Mouse (Mus musculus) lung, postnatal 4 days (tissue): Measurements from ENCODE around the gene Olfr1006.
"Not testable (repeated sequence)": the region's sequence is repeated elsewhere in the genome, so short reads cannot be mapped to it uniquely, and the experiment has no call there.

ENCODE experiments used
- DNase-seq, 2 experiments: peaks; one replicate each; pipeline ENCODE4 v3.0.0; 2021

The Olfr1006 gene

GRCm38 (mm10) chr2:85678667-85679066 is at the start of gene Olfr1006:
Olfr1006 (minus strand) TSS chr2:85678767.
- DNase-seq, result no peak

GRCm38 (mm10) chr2:85725793-85726192 is 47.2 kb upstream of the Olfr1006 start:
- no peak for DNase-seq

GRCm38 (mm10) chr2:85715119-85715518 is 36.6 kb upstream of the Olfr1006 start, which contains the start of gene Olfr1009:
Olfr1009 (plus strand) TSS chr2:85715419.
- DNase-seq, result no peak

- no peak for DNase-seq
These were observed 32.6 kb upstream of the Olfr1006 start for GRCm38 (mm10) chr2:85711159-85711558.

- DNase-seq, result not testable (repeated sequence)
These were observed 32.1 kb upstream of the Olfr1006 start for GRCm38 (mm10) chr2:85710680-85711079.

GRCm38 (mm10) chr2:85689131-85689530 is 10.6 kb upstream of the Olfr1006 start, which contains the start of gene Olfr1008:
Olfr1008 (plus strand) TSS chr2:85689431.
- DNase-seq, result no peak

GRCm38 (mm10) chr2:85664355-85664754 is 14.2 kb downstream of the Olfr1006 start, which contains the start of gene Olfr154:
Olfr154 (minus strand) TSS chr2:85664455.
- not testable (repeated sequence) for DNase-seq

- no peak for DNase-seq
These were observed 28.0 kb downstream of the Olfr1006 start, which contains the start of gene Olfr1002 for GRCm38 (mm10) chr2:85650604-85651003. Olfr1002 (minus strand) TSS chr2:85650704.
